Mouse (Mus musculus) cortical plate, adult 2 months (tissue): ENCODE results near the gene Apba3. TPM values are rescaled to one million over a fixed set of nuclear protein-coding genes. Genes with fewer than 3 reads are reported as not detected.
A peak's percentile ranks its signal among the peaks of the same experiment; 100 is the strongest.

Experiments
- H3K27ac ChIP-seq: fragments of 200-500 bp; 2 replicates; pipeline ENCODE4 v1.5.1; 2012; ENCODE audit warnings: low read length, control low read depth, inconsistent platforms; ENCODE audit not compliant: insufficient read depth
- H3K4me1 ChIP-seq: fragments of 200-500 bp; 2 replicates; pipeline ENCODE4 v1.6.1; 2011; ENCODE audit warnings: low read length; ENCODE audit not compliant: control insufficient read depth, insufficient read depth
- H3K4me3 ChIP-seq: fragments of 200-500 bp; 2 replicates; pipeline ENCODE4 v1.5.1; 2011; ENCODE audit warnings: mild to moderate bottlenecking, low read length, control low read depth; ENCODE audit not compliant: insufficient read depth
- CTCF ChIP-seq: fragments of 200-500 bp; IDR thresholded peaks from 2 replicates; pipeline ENCODE4 v1.5.1; 2011; ENCODE audit warnings: mild to moderate bottlenecking, control low read depth, low read length; ENCODE audit not compliant: insufficient read depth; ENCODE audit errors: extremely low read depth
- POLR2A ChIP-seq: fragments of 200-500 bp; IDR thresholded peaks from 2 replicates; pipeline ENCODE4 v1.6.1; 2011; ENCODE audit warnings: mild to moderate bottlenecking, low read length, control low read depth; ENCODE audit not compliant: insufficient read depth; ENCODE audit errors: extremely low read depth
- polyA plus RNA-seq: library from polyadenylated mRNA; depleted of rRNA; stranded (reverse); fragments of >200 nt; gene quantifications from 2 replicates; pipeline ENCODE4 v1.2.3, GENCODE M21; 2012

The Apba3 gene
- polyA plus RNA-seq, 1 experiment: 52.1 TPM

GRCm38 (mm10) chr10:81288601-81289000 is 21.8 kb downstream of the Apba3 start:
- no peaks in the 10 kb centered on the region; the same call in 1 of the 2 replicates for H3K4me1 ChIP-seq

GRCm38 (mm10) chr10:81289278-81289677 is 22.5 kb downstream of the Apba3 start:
- Histone ChIP-seq H3K4me1 (no peaks in the 10 kb centered on the region; the same call in 1 of the 2 replicates), H3K27ac (no peak overlapping the region), H3K4me3 (no peak overlapping the region)
- TF ChIP-seq CTCF: peak; percentile 82
- TF ChIP-seq POLR2A: no peak

More at GRCm38 (mm10) chr10:81288601-81289000, 21.8 kb downstream of the Apba3 start:
- H3K4me3 ChIP-seq: no peak overlapping the region
- peak; percentile 52 for TF ChIP-seq CTCF
- no peak for TF ChIP-seq POLR2A
- no peak overlapping the region for H3K27ac ChIP-seq

- Histone ChIP-seq H3K4me1 (no peaks in the 10 kb centered on the region; the same call in 1 of the 2 replicates), H3K27ac (no peak overlapping the region), H3K4me3 (no peak overlapping the region)
- TF ChIP-seq CTCF (no peak), POLR2A (no peak)
Measured at GRCm38 (mm10) chr10:81289811-81290210, 23.1 kb downstream of the Apba3 start.

- H3K4me3 ChIP-seq: no peak overlapping the region
Measured at GRCm38 (mm10) chr10:81290698-81291460, 24.1 kb downstream of the Apba3 start.

GRCm38 (mm10) chr10:81291511-81292104 is 24.8 kb downstream of the Apba3 start, which contains the start of gene Tjp3:
Tjp3 (minus strand) TSS chr10:81291581.
- Histone ChIP-seq H3K4me3 (no peak within 1 kb of the TSS), H3K4me1 (peaks cover 7% of the 10 kb centered on the region), H3K27ac (no peak within 1 kb of the TSS)
- TF ChIP-seq POLR2A: no peak
- TF ChIP-seq CTCF: no peak

More at GRCm38 (mm10) chr10:81290698-81291460, 24.1 kb downstream of the Apba3 start:
- TF ChIP-seq CTCF: no peak
- no peak for TF ChIP-seq POLR2A
- peaks cover 6% of the 10 kb centered on the region for H3K4me1 ChIP-seq
- H3K27ac ChIP-seq: no peak overlapping the region

- Histone ChIP-seq H3K4me1 (peaks cover 10% of the 10 kb centered on the region), H3K27ac (peak within 1 kb of the TSS; percentile 54), H3K4me3 (peak within 1 kb of the TSS; percentile 90)
- 0 out of 2 replicates have a peak, but pooled peaks have one; percentile 35 for TF ChIP-seq POLR2A
- TF ChIP-seq CTCF: peak; percentile 87
Measured at GRCm38 (mm10) chr10:81292554-81293333, 26.0 kb downstream of the Apba3 start, which contains the start of gene Pip5k1c. Pip5k1c (plus strand) TSS chr10:81292963.

- Histone ChIP-seq H3K4me1 (peaks cover 10% of the 10 kb centered on the region), H3K27ac (peak overlapping the region; percentile 54), H3K4me3 (peak overlapping the region; percentile 90)
- TF ChIP-seq CTCF: no peak
- peak; percentile 39; the same call in 1 of the 2 replicates for TF ChIP-seq POLR2A
Measured at GRCm38 (mm10) chr10:81293334-81294030, 26.7 kb downstream of the Apba3 start.

- H3K4me1 ChIP-seq: peaks cover 17% of the 10 kb centered on the region
- peak overlapping the region; percentile 90 for H3K4me3 ChIP-seq
- TF ChIP-seq POLR2A: no peak
- TF ChIP-seq CTCF: no peak
- peak overlapping the region; percentile 54 for H3K27ac ChIP-seq
Measured at GRCm38 (mm10) chr10:81294442-81294841, 27.7 kb downstream of the Apba3 start.
